Mouse (Mus musculus) yolk sac, embryonic 10.5 days (tissue): ENCODE measurements around the gene Nme7.

ENCODE experiments used
- DNase-seq: peaks from one replicate; pipeline ENCODE4 v3.0.0-alpha.2; 2017; ENCODE audit warnings: low spot score

Gene Nme7

DNA sequence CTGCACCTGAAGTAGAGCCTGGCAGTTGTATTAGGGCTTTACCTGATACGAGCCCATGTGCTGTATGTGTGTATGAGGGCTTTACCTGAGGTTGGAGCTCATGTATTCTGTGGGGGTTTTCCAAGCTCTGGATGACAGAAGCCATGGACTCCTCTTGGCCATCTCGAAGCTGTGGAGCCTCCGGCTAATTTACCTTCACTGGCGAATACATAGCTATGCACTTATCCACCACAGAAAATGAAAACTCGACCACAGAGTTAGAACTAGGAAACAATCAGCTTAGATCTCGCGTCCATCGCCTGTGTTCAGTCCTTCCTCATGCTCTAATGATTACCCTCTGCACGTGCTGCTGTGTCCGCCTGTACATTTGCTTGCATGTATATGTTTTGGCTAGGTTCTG lies 80.4 kb downstream of the Nme7 start:
- no peak for DNase-seq

DNA sequence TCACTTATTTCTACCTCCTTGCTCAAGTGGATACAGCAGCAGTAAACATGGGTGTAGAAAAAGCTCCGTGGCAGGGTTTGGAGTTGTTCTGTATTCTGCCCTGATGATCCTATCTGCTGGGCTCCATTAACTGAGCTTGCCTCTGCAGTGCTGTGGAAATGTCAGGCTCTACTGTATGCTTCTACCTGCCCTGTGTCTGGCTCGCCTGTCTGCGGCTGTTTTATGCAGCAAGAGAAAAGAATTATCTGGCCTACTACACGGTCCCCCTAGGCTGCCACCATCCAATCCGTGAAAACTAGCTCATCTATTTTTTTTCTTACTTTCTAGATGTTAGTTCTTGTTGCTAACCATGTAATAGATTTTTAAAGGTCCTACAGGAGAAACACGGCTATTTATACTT lies 81.1 kb downstream of the Nme7 start:
- DNase-seq, result no peak

DNA sequence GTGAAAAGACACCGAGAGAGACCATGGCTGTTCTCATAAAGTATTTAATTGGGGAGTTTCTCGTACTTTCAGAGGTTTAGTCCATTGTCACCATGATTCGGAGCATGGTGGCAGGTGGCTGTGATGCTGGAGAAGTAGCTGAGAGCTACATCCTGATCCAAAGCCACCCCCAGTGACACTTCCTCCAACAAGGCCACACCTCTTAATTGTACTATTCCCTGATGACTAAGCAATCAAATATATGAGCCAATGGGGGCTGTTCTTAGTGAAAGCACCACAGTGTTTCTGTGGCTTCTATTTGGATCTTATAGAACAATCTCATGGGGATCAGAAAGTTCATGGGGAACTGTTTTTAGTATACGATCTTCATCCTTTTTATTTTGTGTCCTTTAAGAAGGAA lies 85.8 kb downstream of the Nme7 start:
- DNase-seq, result no peak

DNA sequence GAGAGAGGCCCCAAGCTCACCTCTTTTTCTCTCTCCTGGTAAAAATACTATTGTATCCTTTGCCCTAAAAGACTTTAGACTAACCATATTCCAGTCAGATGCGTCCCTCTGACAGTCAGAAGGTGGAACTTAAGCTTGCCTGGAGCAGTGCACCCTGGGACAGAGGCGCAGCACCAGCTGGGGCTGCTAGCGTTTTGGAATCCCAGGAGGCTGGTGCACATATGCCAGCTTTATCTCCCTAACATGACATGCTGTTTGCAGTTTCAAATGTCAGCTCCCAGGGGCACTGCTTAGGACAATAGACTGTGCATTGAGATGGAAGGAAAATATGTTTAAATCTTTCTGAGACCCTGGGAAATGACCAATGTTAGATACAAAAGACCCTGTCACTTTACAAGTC lies 88.3 kb downstream of the Nme7 start:
- no peak for DNase-seq

DNA sequence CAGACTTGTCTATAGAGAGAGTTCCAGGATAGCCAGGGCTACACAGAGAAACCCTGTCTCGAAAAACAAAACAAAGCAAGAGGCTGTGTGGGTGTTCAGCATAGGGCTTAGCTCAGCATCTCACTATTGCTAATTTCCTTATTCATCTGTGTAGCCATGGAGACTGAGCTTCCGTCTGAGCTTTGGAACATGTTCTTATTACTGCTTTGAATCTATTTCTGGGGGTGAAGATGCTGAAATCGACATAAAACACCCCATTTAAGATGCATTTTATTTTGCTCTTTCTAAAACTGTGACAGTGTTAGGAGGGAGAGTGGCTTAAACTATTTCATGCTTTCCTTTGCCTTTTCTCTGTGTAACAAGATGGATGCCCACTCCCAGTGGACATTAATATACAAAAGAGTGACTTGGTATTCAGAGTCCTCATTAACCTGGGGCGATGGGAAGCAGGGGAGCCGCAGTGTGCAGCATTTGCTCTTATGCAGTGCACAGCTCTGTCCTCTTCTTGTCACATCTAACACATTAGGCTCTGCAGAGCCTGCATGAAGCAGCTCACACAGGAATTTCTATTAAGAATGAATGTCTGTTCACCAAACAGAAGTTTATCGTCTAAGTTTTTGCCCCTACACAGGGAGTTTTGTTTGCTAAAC lies 91.3 kb downstream of the Nme7 start:
- DNase-seq, result no peak

DNA sequence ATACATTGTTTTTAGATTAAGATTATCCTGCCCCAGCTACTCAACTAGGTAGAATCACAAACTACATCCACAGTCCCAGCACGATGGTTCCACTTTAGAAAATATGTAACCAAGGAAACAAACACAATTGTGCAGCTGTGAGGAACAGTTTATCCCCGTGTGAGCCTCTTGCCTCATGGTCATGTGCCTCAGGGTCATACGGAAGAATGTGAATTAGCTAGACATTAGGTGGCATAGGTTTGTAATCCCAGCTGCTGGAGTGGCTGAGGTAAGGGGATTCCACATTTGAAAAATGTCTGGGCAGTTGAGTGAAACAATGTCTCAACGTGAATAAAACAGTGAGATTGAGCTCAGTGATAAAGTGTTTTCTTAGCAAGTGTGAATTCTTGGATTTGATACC lies 93.8 kb downstream of the Nme7 start:
- DNase-seq, result peak; percentile 55

DNA sequence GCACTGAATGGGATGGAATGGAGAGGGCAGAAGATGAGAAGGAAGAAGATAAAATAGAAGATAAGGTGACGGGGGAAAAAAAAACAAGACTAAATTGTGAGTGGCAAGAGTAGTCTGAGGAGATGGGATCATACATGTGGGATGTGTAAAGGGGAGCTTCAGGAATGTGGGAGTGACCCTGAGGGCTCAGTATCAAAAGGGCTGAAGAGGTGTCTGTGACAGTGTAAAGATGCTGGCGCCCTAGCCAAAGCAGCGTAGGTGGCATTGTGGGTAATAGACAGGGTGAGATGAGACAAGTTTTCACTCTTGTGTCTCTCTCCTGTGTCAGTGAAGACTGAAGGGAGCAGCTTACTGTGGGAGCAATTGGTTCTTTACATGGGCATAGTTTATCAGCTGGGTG lies 95.7 kb downstream of the Nme7 start:
- DNase-seq, result no peak

DNA sequence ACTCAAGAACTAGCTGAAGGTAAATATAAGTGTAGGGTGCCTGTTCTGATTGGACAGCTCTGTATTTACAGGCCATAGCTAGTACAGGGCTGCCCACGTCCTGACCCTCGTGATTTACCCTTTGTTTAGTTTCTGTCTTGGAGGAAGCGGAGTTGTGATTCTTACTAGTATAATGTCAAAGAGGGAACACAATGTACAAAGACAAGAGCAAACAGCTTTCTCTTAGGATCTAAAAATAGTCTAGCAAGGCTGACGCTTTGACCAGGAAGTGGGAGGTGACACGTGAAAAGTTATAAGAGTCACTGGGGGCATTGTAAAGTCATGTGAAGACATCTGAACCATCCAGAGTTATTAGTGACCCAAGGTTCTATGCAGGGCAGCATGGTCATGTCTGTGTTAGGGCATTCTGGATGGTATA lies 101.5 kb downstream of the Nme7 start:
- DNase-seq, result no peak

DNA sequence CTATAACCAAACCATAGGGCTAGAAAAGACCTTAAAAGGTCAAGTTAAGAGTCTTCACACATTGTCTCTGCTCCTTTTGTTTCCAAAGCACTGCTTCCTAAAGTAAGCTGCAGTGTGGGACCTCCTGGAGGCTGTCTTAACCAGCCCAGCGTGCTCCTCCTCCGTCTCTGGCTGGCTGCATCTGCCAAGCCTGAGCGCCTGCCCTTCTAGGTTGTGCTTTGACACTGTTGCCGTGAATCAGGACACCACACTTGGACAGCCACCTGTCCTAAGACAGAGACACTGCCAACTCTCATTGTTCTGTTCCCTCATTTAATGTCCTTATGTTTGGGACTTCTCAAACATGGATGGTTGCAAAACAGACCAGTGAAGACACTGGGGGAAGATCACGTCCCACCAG lies 102.6 kb downstream of the Nme7 start:
- no peak for DNase-seq

DNA sequence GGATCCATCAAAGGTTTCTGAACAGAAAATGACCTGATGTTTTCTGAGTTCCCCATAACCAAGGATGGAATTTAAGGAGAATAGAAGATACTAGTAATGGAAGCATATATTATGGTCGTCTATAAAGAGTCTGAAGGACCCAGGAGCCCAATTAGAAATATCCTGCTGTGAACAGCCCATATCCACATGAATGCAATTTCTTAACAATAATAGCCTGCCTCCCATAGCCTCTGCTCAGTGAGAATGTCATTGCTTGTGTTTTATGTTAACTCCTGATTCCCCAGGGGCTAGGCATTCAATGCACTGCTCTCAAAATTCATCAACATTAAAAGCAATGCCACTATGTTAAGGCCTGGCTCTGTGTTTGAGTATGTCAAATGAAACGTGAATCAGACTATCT lies 104.7 kb downstream of the Nme7 start:
- DNase-seq, result no peak

DNA sequence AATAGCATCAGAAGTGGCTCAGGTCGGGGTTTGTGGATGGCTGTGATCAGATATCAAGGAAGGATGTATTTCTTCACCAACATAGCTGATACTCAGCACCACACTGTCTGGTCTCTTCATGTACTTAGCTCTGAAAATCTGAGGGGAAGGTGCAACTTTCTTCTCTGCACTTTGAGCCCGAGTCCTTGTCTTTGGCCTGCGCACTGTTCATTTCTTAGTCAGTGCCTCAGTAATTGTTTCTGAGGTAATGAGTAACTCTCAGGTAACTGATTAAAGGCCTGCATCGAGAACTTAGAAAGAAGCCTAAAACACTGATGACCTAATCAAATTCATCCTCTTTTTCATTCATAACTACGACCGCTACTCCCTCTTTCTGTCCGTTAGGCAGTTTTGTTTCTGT lies 107.4 kb downstream of the Nme7 start:
- DNase-seq, result peak; percentile 73

DNA sequence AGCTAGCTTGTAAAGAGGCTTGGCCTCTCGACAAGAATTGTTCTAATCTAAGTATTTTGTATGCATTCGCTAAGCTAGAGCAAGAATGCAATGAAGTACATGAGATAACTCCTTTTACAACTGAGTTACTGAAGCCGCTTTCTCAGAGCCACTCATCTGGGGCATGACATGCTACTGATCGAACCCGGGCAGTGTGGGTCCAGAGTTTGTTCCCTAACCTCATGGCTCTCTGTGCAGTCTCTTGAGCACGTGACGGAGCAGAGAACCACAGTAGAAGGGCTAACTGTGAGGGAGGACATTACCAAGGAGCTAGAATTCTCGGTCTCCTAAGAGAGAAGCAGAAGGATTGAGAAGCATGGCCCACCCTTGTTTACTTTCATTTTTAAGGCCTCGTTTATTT lies 109.0 kb downstream of the Nme7 start:
- DNase-seq, result no peak

DNA sequence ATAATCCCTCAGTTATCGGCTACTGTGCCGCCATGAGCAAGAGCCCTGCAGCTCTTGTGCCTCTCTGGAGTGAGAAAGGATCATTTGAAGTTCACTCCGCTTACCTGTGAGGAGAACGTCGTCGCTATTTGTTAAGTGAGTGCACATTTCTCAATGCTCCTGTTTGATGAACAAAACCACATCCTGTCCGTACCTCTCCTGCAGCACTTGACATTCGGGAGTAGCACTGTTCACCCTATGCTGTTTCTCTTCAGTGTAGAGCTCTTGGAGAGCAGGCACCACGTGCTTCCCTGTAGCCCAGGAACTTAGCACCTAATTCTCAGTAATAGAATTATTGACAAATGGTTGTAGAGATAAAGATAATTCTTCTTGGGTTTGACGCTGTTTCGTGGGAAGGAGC lies 109.7 kb downstream of the Nme7 start:
- DNase-seq, result no peak

DNA sequence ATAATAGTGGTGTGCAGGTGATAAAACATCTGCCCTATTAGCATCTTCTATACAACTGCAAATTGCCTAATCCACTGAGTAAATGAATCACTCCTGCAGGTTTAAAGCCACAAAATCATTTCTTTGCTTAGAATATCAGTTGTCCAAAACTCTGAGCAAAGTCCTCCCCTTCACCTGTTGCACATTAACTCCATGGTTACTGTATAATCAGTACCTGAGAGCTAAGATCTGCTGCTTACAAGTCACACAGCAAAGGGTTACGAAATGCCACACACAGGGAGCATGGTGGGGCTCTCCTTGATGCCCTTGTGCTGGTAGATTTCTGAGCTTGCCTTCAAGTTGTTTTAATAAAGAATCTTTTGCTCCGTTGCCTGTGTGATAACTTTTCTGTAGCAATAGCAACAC lies 111.4 kb downstream of the Nme7 start:
- DNase-seq, result peak; percentile 79

DNA sequence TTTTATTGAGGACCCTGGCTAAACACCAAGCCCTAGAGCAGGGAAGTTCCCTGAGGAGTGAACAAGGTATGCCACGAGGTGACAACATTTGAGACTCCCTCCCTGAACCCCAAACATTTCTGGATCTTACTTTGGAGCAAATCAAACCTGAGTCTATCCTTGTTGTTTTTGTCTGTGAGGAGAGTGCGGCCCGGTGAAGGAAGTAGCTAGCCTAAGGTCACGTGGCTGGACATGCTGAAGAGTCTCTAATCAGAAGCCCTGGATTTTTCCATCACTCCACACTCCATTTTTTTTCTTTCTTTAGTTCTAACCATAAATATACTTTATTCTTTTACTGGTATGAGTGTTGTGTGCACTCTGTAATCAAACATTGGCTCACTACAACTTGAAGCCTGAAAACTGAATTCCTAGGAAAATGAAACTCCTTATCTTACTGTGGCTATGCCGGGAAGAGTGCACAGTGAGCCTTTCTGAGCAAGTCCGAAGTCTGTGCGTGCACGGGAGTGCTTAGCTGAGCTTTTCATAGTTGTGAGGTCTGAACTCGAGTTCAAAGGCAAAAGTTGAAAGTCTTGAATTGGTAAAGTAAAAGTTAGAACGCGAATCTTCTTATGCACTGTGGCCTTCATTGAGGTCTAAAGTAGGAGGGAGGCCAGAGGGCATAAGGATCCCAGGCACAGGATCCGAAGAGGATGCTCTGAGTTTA lies 112.9 kb downstream of the Nme7 start:
- peak; percentile 71 for DNase-seq

DNA sequence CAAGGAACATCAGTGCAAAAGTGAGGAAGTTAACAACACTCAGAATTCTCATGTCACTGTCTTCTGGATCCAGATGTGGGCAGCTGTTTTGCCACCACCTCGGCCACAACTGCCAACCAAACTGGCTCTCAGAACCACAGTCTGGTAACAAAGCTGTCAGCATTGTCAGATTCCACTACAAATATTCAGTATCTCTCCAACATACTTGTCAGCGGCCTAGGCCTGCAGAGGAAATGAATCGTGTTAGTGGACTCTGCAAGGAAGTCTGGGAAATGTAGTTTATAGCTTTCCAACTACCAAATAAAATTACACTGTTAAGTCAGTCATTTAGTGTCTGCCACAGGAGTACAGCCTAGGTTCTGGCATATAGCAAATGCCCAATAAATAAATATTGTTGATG lies 113.7 kb downstream of the Nme7 start:
- no peak for DNase-seq

DNA sequence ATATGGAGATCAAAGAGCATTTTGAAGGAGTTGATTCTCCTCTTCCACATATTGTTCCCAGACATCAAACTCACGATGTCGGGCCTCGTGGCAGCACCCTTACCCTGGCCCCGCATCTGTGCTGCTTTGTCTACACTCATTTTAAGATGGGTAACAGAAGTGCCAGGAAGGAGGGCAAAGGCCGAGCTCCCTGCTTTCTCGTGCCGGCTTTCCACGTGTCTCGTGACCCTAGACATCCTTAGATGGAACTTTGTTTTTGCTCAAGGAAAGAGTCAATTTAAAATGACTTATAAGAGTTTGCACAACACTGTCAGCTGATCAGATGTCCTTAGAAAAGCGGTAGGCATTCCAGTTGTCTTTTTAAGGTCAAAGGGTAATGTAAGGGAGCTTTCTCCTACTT lies 114.4 kb downstream of the Nme7 start:
- DNase-seq, result peak; percentile 41

DNA sequence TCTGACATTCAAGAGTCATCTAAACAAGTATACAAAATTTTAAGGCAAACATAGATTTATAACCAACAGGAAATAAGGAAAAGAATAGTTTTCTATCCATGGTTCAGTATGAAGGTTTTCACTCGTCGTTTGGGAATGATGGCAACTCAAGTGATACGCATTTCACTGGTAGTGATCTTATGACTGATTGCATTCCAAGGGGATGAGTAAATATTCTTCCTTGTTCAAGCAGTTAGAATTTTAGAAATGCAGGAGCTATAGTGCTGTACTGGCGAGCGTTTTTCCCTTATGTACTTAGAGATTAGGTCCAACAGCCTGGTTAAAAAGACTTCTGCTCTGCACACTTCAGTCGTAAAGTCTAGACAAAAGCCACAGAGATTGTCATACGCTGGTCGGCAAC lies 115.5 kb downstream of the Nme7 start:
- no peak for DNase-seq

DNA sequence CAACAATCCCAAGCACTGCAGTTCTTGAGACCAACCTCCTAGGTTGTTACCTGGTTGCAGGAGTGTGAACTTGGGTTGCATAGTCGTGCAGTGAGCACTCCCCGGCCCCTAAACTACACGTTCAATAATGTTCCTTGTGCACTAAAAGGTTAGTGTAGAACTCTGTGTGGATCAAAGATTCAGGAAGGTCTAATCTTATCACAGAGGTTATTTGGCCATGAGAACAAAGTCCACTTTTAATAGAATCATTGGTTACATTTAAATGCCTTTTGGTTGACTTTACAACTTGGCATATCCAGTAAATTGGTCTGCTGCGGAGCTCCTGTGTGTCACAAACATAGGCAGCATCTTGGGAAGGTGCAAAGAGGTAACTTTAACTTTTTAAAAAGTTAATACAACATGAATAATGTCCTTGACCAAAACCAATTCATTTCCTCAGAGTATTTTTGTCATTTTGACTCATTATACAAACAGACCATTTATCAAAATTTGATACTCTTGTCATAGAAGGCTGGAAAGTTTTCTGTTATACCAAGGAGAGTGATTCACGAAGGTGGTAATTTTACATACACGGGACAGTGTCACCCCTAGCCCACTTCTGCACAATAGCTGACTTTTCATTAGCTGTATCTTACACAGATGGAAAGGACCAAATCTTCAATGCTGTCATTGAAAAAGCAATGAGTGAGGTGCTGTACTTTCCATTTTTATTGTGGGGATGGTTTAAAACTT lies 116.9 kb downstream of the Nme7 start:
- no peak for DNase-seq

DNA sequence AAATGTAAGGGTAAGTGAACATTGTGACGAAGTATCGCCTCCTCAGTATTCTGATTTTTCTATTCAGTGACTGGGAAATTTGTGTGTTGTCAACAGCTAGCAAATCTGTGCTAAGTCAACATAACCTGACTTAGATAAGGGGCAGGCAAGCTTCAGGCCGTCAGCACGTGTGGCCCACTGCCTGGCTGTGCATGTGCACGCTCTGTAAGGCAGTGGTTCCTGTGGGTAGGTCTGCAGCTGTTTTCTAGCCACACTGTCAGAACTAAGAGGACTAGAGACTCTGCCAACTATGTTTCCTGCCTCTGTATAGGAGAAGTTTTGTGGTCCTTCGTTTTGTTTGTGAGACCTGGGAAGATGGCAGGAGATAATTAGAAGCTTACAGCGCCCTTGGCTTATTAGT lies 122.3 kb downstream of the Nme7 start:
- no peak for DNase-seq

DNA sequence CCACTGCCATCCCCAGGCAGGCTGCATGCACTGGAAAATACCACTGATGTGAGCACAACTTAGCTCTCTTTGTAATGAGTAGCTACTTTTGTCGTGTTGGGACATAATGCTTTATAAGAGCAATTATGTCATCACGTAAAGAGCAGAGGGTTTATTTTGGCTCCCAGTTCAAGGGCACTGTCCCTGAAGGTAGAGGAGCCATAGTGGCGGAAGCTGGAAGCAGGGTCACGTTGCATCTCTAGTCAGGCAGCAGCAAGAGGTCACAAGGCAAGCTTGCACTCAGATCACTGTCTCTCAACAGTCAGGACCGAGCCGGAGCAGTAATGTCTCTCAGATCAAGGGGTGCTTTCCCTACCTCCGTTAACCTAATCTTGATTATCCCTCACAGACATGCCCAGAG lies 123.9 kb downstream of the Nme7 start:
- DNase-seq, result no peak

DNA sequence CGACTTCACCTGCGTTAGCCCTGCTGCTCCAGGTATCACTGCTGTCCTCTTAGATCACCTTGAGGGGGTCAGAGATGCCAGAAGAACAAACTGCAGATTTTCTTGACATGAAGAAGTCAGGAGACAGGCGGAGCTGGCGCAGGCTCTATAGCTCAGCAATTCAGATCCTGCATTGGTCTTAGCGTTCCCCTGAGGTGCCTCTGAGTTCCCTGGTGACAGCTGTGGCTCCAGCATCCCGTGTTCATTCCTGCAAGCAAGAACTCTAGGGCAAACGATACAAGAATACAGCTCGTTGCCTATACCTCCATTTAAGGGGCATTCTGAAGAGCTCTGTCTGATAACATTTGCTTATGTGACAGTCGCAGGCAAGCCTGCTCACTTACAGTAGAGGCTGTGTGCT lies 124.7 kb downstream of the Nme7 start:
- no peak for DNase-seq

DNA sequence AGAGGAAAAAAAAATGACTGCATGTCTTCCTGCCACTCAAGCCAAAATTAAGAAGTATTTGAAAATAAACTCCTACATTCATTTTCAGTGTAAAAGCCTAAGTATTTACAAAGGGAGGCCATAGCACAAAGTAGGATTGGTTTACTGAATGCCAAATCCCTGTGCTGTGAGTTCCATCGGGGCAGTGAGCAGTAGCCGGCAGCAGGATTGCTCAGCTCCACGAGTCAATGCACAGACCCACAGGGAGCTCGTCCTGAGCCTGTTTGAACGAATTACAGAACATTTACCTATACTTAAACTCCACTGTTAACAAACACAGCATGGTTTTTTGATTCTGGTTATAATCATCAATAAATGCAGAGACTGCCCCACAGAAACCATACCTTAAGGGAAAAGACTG lies 128.7 kb downstream of the Nme7 start:
- DNase-seq, result no peak

DNA sequence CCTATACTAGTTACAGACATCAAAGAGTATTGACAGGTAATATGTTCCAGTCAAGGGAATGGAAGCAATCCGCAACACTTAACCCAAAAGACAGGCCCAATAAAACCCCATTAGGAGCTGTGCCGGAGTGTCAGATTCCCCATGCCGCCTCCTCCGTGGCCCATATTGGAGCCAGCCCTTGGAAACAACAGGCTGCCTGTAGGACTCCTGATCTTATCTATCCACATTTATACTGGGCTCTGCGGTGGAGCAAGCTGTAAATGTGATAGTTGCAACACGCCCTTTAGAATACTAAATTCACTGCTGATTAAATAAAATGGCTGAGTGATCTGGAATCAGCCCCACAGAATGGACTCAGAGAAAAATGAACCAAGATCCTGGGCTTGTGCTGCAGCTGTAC lies 130.1 kb downstream of the Nme7 start:
- DNase-seq, result no peak
